Mouse (Mus musculus): ENCODE data around the gene Tmem151b. TPM values are rescaled to one million over a fixed set of nuclear protein-coding genes. Genes with fewer than 3 reads are reported as not detected.

The Tmem151b gene
- total RNA-seq, 1 experiment = 2.1 TPM

- Histone ChIP-seq H3K9me3 (ENCODE audit: control insufficient read depth, insufficient read depth, low read depth, low read length) (no peaks in the 10 kb centered on the region), H3K36me3 (ENCODE audit: control insufficient read depth, insufficient read depth, low read length, poor library complexity, severe bottlenecking) (no peaks in the 10 kb centered on the region), H3K4me1 (ENCODE audit: control insufficient read depth in 2 of 2, insufficient read depth in 2 of 2, low read length in 2 of 2, poor library complexity in 1 of 2) (peaks cover 9 to 11% of the 10 kb centered on the region in 2 experiments; a peak in 2 of 4 replicates), H3K4me3 (ENCODE audit: insufficient read depth in 1 of 2, low read depth in 1 of 2, low read length in 2 of 2, poor library complexity in 1 of 2, severe bottlenecking in 1 of 2) (no peak overlapping the region), H3K27ac (ENCODE audit: insufficient read depth, low read depth, low read length, poor library complexity, severe bottlenecking) (no peak overlapping the region), H3K9ac (ENCODE audit: insufficient read depth, low read depth, low read length, poor library complexity, severe bottlenecking) (no peak overlapping the region)
- in situ Hi-C loops (cut with MboI; ENCODE audit: low sequenced_read_pairs in 2 of 2, unreplicated experiment in 2 of 2) = no loop called here
- DNase-seq (ENCODE audit: low read depth, low spot score) = no peak
- TF ChIP-seq ZC3H11A (IDR thresholded peaks at IDR 0.05; ENCODE audit: borderline replicate concordance, low read depth, low read length) (no peak), MAFK (IDR thresholded peaks at IDR 0.05; ENCODE audit: insufficient read depth, low read depth, low read length) (no peak), HCFC1 (IDR thresholded peaks at IDR 0.05; ENCODE audit: borderline replicate concordance, insufficient read depth, low read length) (no peak), CHD2 (IDR thresholded peaks at IDR 0.05; ENCODE audit: low read depth, low read length) (no peak), ZNF384 (IDR thresholded peaks at IDR 0.05; ENCODE audit: low read depth, low read length) (no peak)
Observed at GRCm38 (mm10) chr17:45532896-45533295, 16.6 kb downstream of the Tmem151b start.

GRCm38 (mm10) chr17:45530346-45530782, 19.1 kb downstream of the Tmem151b start:
- in situ Hi-C loops (cut with MboI; ENCODE audit: low sequenced_read_pairs in 2 of 2, unreplicated experiment in 2 of 2) = no loop called here
- no peak for DNase-seq (ENCODE audit: low read depth, low spot score)
- Histone ChIP-seq H3K9ac (ENCODE audit: insufficient read depth, low read depth, low read length, poor library complexity, severe bottlenecking) (no peak overlapping the region), H3K4me3 (ENCODE audit: insufficient read depth in 1 of 2, low read depth in 1 of 2, low read length in 2 of 2, poor library complexity in 1 of 2, severe bottlenecking in 1 of 2) (peak overlapping the region in 1 of 2 experiments; percentile 34; a peak in 1 of 4 replicates), H3K36me3 (ENCODE audit: control insufficient read depth, insufficient read depth, low read length, poor library complexity, severe bottlenecking) (no peaks in the 10 kb centered on the region), H3K4me1 (ENCODE audit: control insufficient read depth in 2 of 2, insufficient read depth in 2 of 2, low read length in 2 of 2, poor library complexity in 1 of 2) (peaks cover 9 to 18% of the 10 kb centered on the region in 2 experiments; a peak in 3 of 4 replicates), H3K27ac (ENCODE audit: insufficient read depth, low read depth, low read length, poor library complexity, severe bottlenecking) (no peak overlapping the region), H3K9me3 (ENCODE audit: control insufficient read depth, insufficient read depth, low read depth, low read length) (no peaks in the 10 kb centered on the region)
- TF ChIP-seq ZC3H11A (IDR thresholded peaks at IDR 0.05; ENCODE audit: borderline replicate concordance, low read depth, low read length) = no peak
- TF ChIP-seq ZNF384 (IDR thresholded peaks at IDR 0.05; ENCODE audit: low read depth, low read length) = no peak
- TF ChIP-seq HCFC1 (IDR thresholded peaks at IDR 0.05; ENCODE audit: borderline replicate concordance, insufficient read depth, low read length) = no peak
- no peak for TF ChIP-seq MAFK (IDR thresholded peaks at IDR 0.05; ENCODE audit: insufficient read depth, low read depth, low read length)
- TF ChIP-seq CHD2 (IDR thresholded peaks at IDR 0.05; ENCODE audit: low read depth, low read length) = no peak

- Histone ChIP-seq H3K4me3 (ENCODE audit: insufficient read depth in 1 of 2, low read depth in 1 of 2, low read length in 2 of 2, poor library complexity in 1 of 2, severe bottlenecking in 1 of 2) (peak overlapping the region; percentile 10 to 57; a peak in 3 of 4 replicates), H3K36me3 (ENCODE audit: control insufficient read depth, insufficient read depth, low read length, poor library complexity, severe bottlenecking) (no peaks in the 10 kb centered on the region), H3K9me3 (ENCODE audit: control insufficient read depth, insufficient read depth, low read depth, low read length) (no peaks in the 10 kb centered on the region), H3K27ac (ENCODE audit: insufficient read depth, low read depth, low read length, poor library complexity, severe bottlenecking) (no peak overlapping the region; the same call in 1 of the 2 replicates), H3K4me1 (ENCODE audit: control insufficient read depth in 2 of 2, insufficient read depth in 2 of 2, low read length in 2 of 2, poor library complexity in 1 of 2) (peaks cover 9 to 18% of the 10 kb centered on the region in 2 experiments; a peak in 3 of 4 replicates), H3K9ac (ENCODE audit: insufficient read depth, low read depth, low read length, poor library complexity, severe bottlenecking) (no peak overlapping the region)
- TF ChIP-seq MAFK (IDR thresholded peaks at IDR 0.05; ENCODE audit: insufficient read depth, low read depth, low read length) (no peak), HCFC1 (IDR thresholded peaks at IDR 0.05; ENCODE audit: borderline replicate concordance, insufficient read depth, low read length) (no peak), ZC3H11A (IDR thresholded peaks at IDR 0.05; ENCODE audit: borderline replicate concordance, low read depth, low read length) (no peak), CHD2 (IDR thresholded peaks at IDR 0.05; ENCODE audit: low read depth, low read length) (no peak), ZNF384 (IDR thresholded peaks at IDR 0.05; ENCODE audit: low read depth, low read length) (no peak)
- DNase-seq (ENCODE audit: low read depth, low spot score) = no peak
- in situ Hi-C loops (cut with MboI; ENCODE audit: low sequenced_read_pairs in 2 of 2, unreplicated experiment in 2 of 2) = no loop called here
Observed at GRCm38 (mm10) chr17:45526571-45526970, 22.9 kb downstream of the Tmem151b start.

GRCm38 (mm10) chr17:45524961-45525360, 24.5 kb downstream of the Tmem151b start:
- no peak for DNase-seq (ENCODE audit: low read depth, low spot score)
- TF ChIP-seq CHD2 (IDR thresholded peaks at IDR 0.05; ENCODE audit: low read depth, low read length) (no peak), ZNF384 (IDR thresholded peaks at IDR 0.05; ENCODE audit: low read depth, low read length) (no peak), HCFC1 (IDR thresholded peaks at IDR 0.05; ENCODE audit: borderline replicate concordance, insufficient read depth, low read length) (no peak), ZC3H11A (IDR thresholded peaks at IDR 0.05; ENCODE audit: borderline replicate concordance, low read depth, low read length) (no peak), MAFK (IDR thresholded peaks at IDR 0.05; ENCODE audit: insufficient read depth, low read depth, low read length) (no peak)
- peaks cover 10% of the 10 kb centered on the region for H3K36me3 ChIP-seq (ENCODE audit: control insufficient read depth, insufficient read depth, low read length, poor library complexity, severe bottlenecking)
- peaks cover 2 to 14% of the 10 kb centered on the region in 2 experiments; a peak in 3 of 4 replicates for H3K4me1 ChIP-seq (ENCODE audit: control insufficient read depth in 2 of 2, insufficient read depth in 2 of 2, low read length in 2 of 2, poor library complexity in 1 of 2)
- in situ Hi-C loops (cut with MboI; ENCODE audit: low sequenced_read_pairs in 2 of 2, unreplicated experiment in 2 of 2) = no loop called here
- H3K4me3 ChIP-seq (ENCODE audit: insufficient read depth in 1 of 2, low read depth in 1 of 2, low read length in 2 of 2, poor library complexity in 1 of 2, severe bottlenecking in 1 of 2) = no peak overlapping the region
- H3K9ac ChIP-seq (ENCODE audit: insufficient read depth, low read depth, low read length, poor library complexity, severe bottlenecking) = no peak overlapping the region
- H3K27ac ChIP-seq (ENCODE audit: insufficient read depth, low read depth, low read length, poor library complexity, severe bottlenecking) = no peak overlapping the region
- H3K9me3 ChIP-seq (ENCODE audit: control insufficient read depth, insufficient read depth, low read depth, low read length) = no peaks in the 10 kb centered on the region

Data from ES-E14 (cell line).